Mouse (Mus musculus) midbrain, postnatal 0 days (tissue): ENCODE results near the gene Furin. TPM values are rescaled to one million over a fixed set of nuclear protein-coding genes. Genes with fewer than 3 reads are reported as not detected.

Experiments used
- ATAC-seq: fragments of 200-750 bp; cut with Nextera tagmentation; 2 replicates; pipeline ENCODE4 v1.8.0; 2017; ENCODE audit warnings: moderate number of reproducible peaks, mild to moderate bottlenecking, moderate TSS enrichment, moderate library complexity; ENCODE audit not compliant: low FRiP score
- DNase-seq: peaks from one replicate; pipeline ENCODE4 v3.0.0-alpha.2; 2015; ENCODE audit warnings: low spot score
- H3K27ac ChIP-seq: fragments of 300-500 bp; sonication (generic); 2 replicates; pipeline ENCODE4 v1.5.1; 2014; ENCODE audit warnings: low read depth, mild to moderate bottlenecking, low read length, mixed read lengths
- H3K27me3 ChIP-seq: fragments of 300-500 bp; sonication (generic); 2 replicates; pipeline ENCODE4 v1.6.1; 2014; ENCODE audit warnings: low read length, control low read depth, mixed read lengths; ENCODE audit not compliant: insufficient read depth
- H3K36me3 ChIP-seq: fragments of 300-500 bp; sonication (generic); 2 replicates; pipeline ENCODE4 v1.6.1; 2014; ENCODE audit warnings: low read length, control low read depth, mixed read lengths; ENCODE audit not compliant: insufficient read depth
- H3K4me1 ChIP-seq: fragments of 300-500 bp; sonication (generic); 2 replicates; pipeline ENCODE4 v1.6.1; 2014; ENCODE audit warnings: mild to moderate bottlenecking, control low read depth, antibody characterized with exemption, low read length, mixed read lengths; ENCODE audit not compliant: insufficient read depth
- H3K4me2 ChIP-seq: fragments of 300-500 bp; sonication (generic); 2 replicates; pipeline ENCODE4 v1.6.1; 2014; ENCODE audit warnings: low read depth, mild to moderate bottlenecking, low read length, mixed read lengths; ENCODE audit not compliant: poor library complexity, severe bottlenecking
- H3K4me3 ChIP-seq: fragments of 300-500 bp; sonication (generic); 2 replicates; pipeline ENCODE4 v1.5.1; 2014; ENCODE audit warnings: low read depth, mild to moderate bottlenecking, low read length, moderate library complexity
- H3K9ac ChIP-seq: fragments of 300-500 bp; sonication (generic); replicated peaks from 2 replicates; pipeline ENCODE4 v1.6.1; 2014; ENCODE audit warnings: mild to moderate bottlenecking, low read length, moderate library complexity, mixed read lengths; ENCODE audit not compliant: poor library complexity, severe bottlenecking
- H3K9me3 ChIP-seq: fragments of 300-500 bp; sonication (generic); 2 replicates; pipeline ENCODE4 v1.6.1; 2016; ENCODE audit warnings: low read length, control low read depth
- CTCF ChIP-seq: IDR thresholded peaks from 2 replicates; pipeline ENCODE4 v1.5.1; 2016; ENCODE audit warnings: antibody characterized with exemption, mild to moderate bottlenecking
- WGBS: fragments of 180-500 bp; shearing (Covaris S2); extraction: QIAGEN DNeasy Blood & Tissue Kit; methylation state at CpG from one replicate; pipeline ENCODE4 v1.1.7; 2014; 5-methylcytosine and 5-hydroxymethylcytosine counted together
- polyA plus RNA-seq: library from polyadenylated mRNA; unstranded; fragments of >200 nt; fragmentation: Nextera tagmentation; extraction: Ambion mirVana; gene quantifications from 2 replicates; pipeline ENCODE4 v1.2.1, GENCODE M21; 2015
- total RNA-seq: library from RNA; depleted of rRNA; stranded (reverse); fragments of >200 nt; gene quantifications from 2 replicates; pipeline ENCODE4 v1.2.3, GENCODE M21; 2014

Gene Furin
- total and polyA plus RNA-seq, 2 experiments from 2014 or later = 6.0 to 16.6 TPM

DNA sequence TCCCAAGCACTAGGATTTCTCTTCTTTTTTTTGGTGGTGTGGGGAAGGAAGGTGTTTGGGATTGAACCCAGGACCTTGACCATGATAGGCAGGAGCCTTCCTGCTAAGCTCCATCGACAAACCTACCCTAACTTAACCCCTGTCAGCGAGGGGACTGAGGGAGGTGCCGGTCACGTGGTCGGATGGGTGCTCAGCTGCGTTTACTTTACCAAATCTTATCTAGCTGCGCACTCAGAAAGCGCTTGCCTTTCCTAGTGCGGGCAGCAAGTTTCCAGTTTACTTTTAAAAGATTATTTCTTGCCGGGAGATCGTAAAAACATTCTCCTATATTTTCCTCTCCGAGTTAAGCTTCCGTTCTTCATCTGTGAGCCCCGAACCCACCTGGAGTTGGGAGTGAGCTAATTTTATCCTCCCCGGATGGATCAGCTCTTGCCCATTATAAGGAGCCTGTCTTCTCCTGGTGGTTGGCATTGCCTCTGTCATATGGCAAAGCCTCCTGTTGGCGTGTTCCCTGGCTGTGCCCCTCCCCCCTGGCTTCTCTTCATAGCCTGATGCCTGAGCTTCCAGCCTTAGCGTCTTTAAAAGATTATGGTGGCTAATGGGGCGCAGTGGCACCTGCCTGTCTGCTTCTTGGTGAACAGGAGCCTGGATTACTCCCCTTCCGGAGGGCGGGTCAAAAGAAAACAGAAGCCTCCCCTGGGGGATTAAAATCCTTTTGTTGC, 17.7 kb upstream of the Furin start:
- H3K4me2 ChIP-seq = peak overlapping the region; percentile 36; the same call in 1 of the 2 replicates
- H3K4me3 ChIP-seq = no peak overlapping the region
- TF ChIP-seq CTCF = no peak
- H3K36me3 ChIP-seq = no peaks in the 10 kb centered on the region
- no peaks in the 10 kb centered on the region for H3K9me3 ChIP-seq
- no peaks in the 10 kb centered on the region for H3K27me3 ChIP-seq
- 18% methylated on average over 20 of the region's 20 CpGs for WGBS
- H3K4me1 ChIP-seq = no peaks in the 10 kb centered on the region
- DNase-seq (no peak), ATAC-seq (no peak)
- H3K27ac ChIP-seq = no peak overlapping the region
- H3K9ac ChIP-seq = no peak overlapping the region

- Histone ChIP-seq H3K36me3 (no peaks in the 10 kb centered on the region), H3K9ac (no peak overlapping the region), H3K27me3 (no peaks in the 10 kb centered on the region), H3K9me3 (no peaks in the 10 kb centered on the region), H3K4me1 (no peaks in the 10 kb centered on the region), H3K27ac (no peak overlapping the region), H3K4me2 (no peak overlapping the region), H3K4me3 (no peak overlapping the region)
- 94% methylated on average over 6 of the region's 6 CpGs for WGBS
- ATAC-seq = no peak
- DNase-seq = no peak
- no peak for TF ChIP-seq CTCF
Measured at GRCm38 (mm10) chr7:80421576-80421975, 16.3 kb upstream of the Furin start.

- TF ChIP-seq CTCF = no peak
- Histone ChIP-seq H3K4me3 (no peak overlapping the region), H3K4me2 (no peak overlapping the region), H3K27me3 (no peaks in the 10 kb centered on the region), H3K27ac (no peak overlapping the region), H3K4me1 (no peaks in the 10 kb centered on the region), H3K9ac (no peak overlapping the region), H3K9me3 (no peaks in the 10 kb centered on the region), H3K36me3 (no peaks in the 10 kb centered on the region)
- DNase-seq (no peak), ATAC-seq (no peak)
- WGBS = 80% methylated on average over 4 of the region's 4 CpGs
Measured at GRCm38 (mm10) chr7:80420586-80420985, 15.3 kb upstream of the Furin start.

GRCm38 (mm10) chr7:80419278-80419677, 14.0 kb upstream of the Furin start:
- ATAC-seq (no peak), DNase-seq (no peak)
- H3K4me3 ChIP-seq = no peak overlapping the region
- H3K27me3 ChIP-seq = no peaks in the 10 kb centered on the region
- 63% methylated on average over 3 of the region's 3 CpGs for WGBS
- no peaks in the 10 kb centered on the region for H3K4me1 ChIP-seq
- H3K9me3 ChIP-seq = no peaks in the 10 kb centered on the region
- H3K27ac ChIP-seq = no peak overlapping the region
- H3K36me3 ChIP-seq = no peaks in the 10 kb centered on the region
- H3K9ac ChIP-seq = no peak overlapping the region
- TF ChIP-seq CTCF = no peak
- no peak overlapping the region for H3K4me2 ChIP-seq

GRCm38 (mm10) chr7:80418036-80418435, 12.8 kb upstream of the Furin start:
- no peaks in the 10 kb centered on the region for H3K9me3 ChIP-seq
- DNase-seq = no peak
- ATAC-seq = no peak
- no peaks in the 10 kb centered on the region for H3K27me3 ChIP-seq
- H3K4me1 ChIP-seq = no peaks in the 10 kb centered on the region
- no peak for TF ChIP-seq CTCF
- H3K27ac ChIP-seq = no peak overlapping the region
- H3K9ac ChIP-seq = no peak overlapping the region
- 78% methylated on average over 3 of the region's 3 CpGs for WGBS
- no peak overlapping the region for H3K4me2 ChIP-seq
- no peak overlapping the region for H3K4me3 ChIP-seq
- H3K36me3 ChIP-seq = no peaks in the 10 kb centered on the region

DNA sequence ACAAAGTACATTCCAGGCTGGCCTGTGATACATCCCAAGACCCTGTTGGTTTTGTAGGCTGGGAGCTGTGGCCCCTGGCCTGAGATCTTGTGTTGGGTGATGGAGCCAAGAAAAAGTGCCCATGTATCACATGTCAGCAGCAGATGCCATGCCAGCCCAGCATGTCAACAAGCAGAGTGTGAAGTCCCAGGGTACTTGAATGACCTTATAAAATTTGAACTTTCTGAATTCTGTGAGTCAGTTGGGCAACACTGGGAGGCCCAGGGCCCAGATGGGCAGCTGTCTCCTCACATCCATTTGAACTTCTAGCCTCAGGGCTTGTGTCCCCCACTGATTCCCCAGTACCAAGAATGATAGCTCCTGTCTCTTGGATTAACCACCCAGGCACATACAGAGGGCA, 12.4 kb upstream of the Furin start:
- H3K27ac ChIP-seq = no peak overlapping the region
- H3K36me3 ChIP-seq = no peaks in the 10 kb centered on the region
- H3K4me3 ChIP-seq = no peak overlapping the region
- no peak overlapping the region for H3K4me2 ChIP-seq
- DNase-seq (no peak), ATAC-seq (no peak)
- H3K27me3 ChIP-seq = no peaks in the 10 kb centered on the region
- no peak for TF ChIP-seq CTCF
- no peaks in the 10 kb centered on the region for H3K9me3 ChIP-seq
- H3K4me1 ChIP-seq = no peaks in the 10 kb centered on the region
- no peak overlapping the region for H3K9ac ChIP-seq
